Mouse (Mus musculus): ENCODE results near the gene Dusp16. TPM values are rescaled to one million over a fixed set of nuclear protein-coding genes. Genes with fewer than 3 reads are reported as not detected.
"Not testable (repeated sequence)": the region's sequence is repeated elsewhere in the genome, so short reads cannot be mapped to it uniquely, and the experiment has no call there.

Dusp16 gene
- polyA plus RNA-seq, 1 experiment from 2014 or later = 8.6 TPM

GRCm38 (mm10) chr6:134685515-134685914, 106.9 kb downstream of the Dusp16 start:
- DNase-seq (ENCODE audit: low spot score) (no peak), ATAC-seq (ENCODE audit: low FRiP score, low TSS enrichment) (no peak)
- no peaks in the 10 kb centered on the region; the same call in 1 of the 2 replicates for H3K36me3 ChIP-seq (ENCODE audit: control insufficient read depth, insufficient read depth, low read length)
- H3K27me3 ChIP-seq (ENCODE audit: control insufficient read depth, insufficient read depth, low read length) = no peaks in the 10 kb centered on the region
- H3K9me3 ChIP-seq (ENCODE audit: control insufficient read depth, low read length) = no peaks in the 10 kb centered on the region
- H3K27ac ChIP-seq (replicated peaks) = no peak overlapping the region
- H3K9ac ChIP-seq (ENCODE audit: low read length) = no peak overlapping the region
- TF ChIP-seq CTCF (IDR thresholded peaks at IDR 0.05; ENCODE audit: low read depth) (no peak), EP300 (optimal IDR thresholded peaks at IDR 0.05) (no peak)
- no peak overlapping the region for H3K4me2 ChIP-seq (replicated peaks; ENCODE audit: low read depth)
- H3K4me3 ChIP-seq (ENCODE audit: low read depth, low read length) = no peak overlapping the region
- WGBS = 84% methylated on average over 6 of the region's 6 CpGs
- H3K4me1 ChIP-seq (replicated peaks; ENCODE audit: control insufficient read depth, insufficient read depth) = no peaks in the 10 kb centered on the region

- Histone ChIP-seq H3K4me2 (replicated peaks; ENCODE audit: low read depth) (no peak overlapping the region), H3K27ac (replicated peaks) (no peak overlapping the region), H3K4me3 (ENCODE audit: low read depth, low read length) (no peak overlapping the region), H3K36me3 (ENCODE audit: control insufficient read depth, insufficient read depth, low read length) (no peaks in the 10 kb centered on the region; the same call in 1 of the 2 replicates), H3K9me3 (ENCODE audit: control insufficient read depth, low read length) (no peaks in the 10 kb centered on the region), H3K9ac (ENCODE audit: low read length) (no peak overlapping the region), H3K4me1 (replicated peaks; ENCODE audit: control insufficient read depth, insufficient read depth) (no peaks in the 10 kb centered on the region), H3K27me3 (ENCODE audit: control insufficient read depth, insufficient read depth, low read length) (no peaks in the 10 kb centered on the region)
- TF ChIP-seq CTCF (IDR thresholded peaks at IDR 0.05; ENCODE audit: low read depth) (no peak), EP300 (optimal IDR thresholded peaks at IDR 0.05) (no peak)
- 62% methylated on average over 2 of the region's 2 CpGs for WGBS
- ATAC-seq (ENCODE audit: low FRiP score, low TSS enrichment) = no peak
- DNase-seq (ENCODE audit: low spot score) = no peak
Measured at GRCm38 (mm10) chr6:134685040-134685439, 107.4 kb downstream of the Dusp16 start.

GRCm38 (mm10) chr6:134684354-134684915, 108.0 kb downstream of the Dusp16 start:
- no peak for TF ChIP-seq CTCF (IDR thresholded peaks at IDR 0.05; ENCODE audit: low read depth)
- no peak for TF ChIP-seq EP300 (optimal IDR thresholded peaks at IDR 0.05)
- DNase-seq (ENCODE audit: low spot score) (no peak), ATAC-seq (ENCODE audit: low FRiP score, low TSS enrichment) (no peak)
- Histone ChIP-seq H3K27me3 (ENCODE audit: control insufficient read depth, insufficient read depth, low read length) (no peaks in the 10 kb centered on the region), H3K4me3 (ENCODE audit: low read depth, low read length) (no peak overlapping the region), H3K4me2 (replicated peaks; ENCODE audit: low read depth) (no peak overlapping the region), H3K9me3 (ENCODE audit: control insufficient read depth, low read length) (no peaks in the 10 kb centered on the region), H3K36me3 (ENCODE audit: control insufficient read depth, insufficient read depth, low read length) (no peaks in the 10 kb centered on the region; the same call in 1 of the 2 replicates), H3K9ac (ENCODE audit: low read length) (no peak overlapping the region), H3K27ac (replicated peaks) (no peak overlapping the region), H3K4me1 (replicated peaks; ENCODE audit: control insufficient read depth, insufficient read depth) (no peaks in the 10 kb centered on the region)
- WGBS = 69% methylated on average over 6 of the region's 6 CpGs

GRCm38 (mm10) chr6:134679330-134679729, 113.1 kb downstream of the Dusp16 start:
- H3K27ac ChIP-seq (replicated peaks); H3K27me3 ChIP-seq (ENCODE audit: control insufficient read depth, insufficient read depth, low read length); ATAC-seq (ENCODE audit: low FRiP score, low TSS enrichment); H3K4me1 ChIP-seq (replicated peaks; ENCODE audit: control insufficient read depth, insufficient read depth); H3K4me2 ChIP-seq (replicated peaks; ENCODE audit: low read depth); H3K36me3 ChIP-seq (ENCODE audit: control insufficient read depth, insufficient read depth, low read length); H3K9me3 ChIP-seq (ENCODE audit: control insufficient read depth, low read length); H3K9ac ChIP-seq (ENCODE audit: low read length); H3K4me3 ChIP-seq (ENCODE audit: low read depth, low read length); DNase-seq (ENCODE audit: low spot score): not testable (repeated sequence)
- WGBS = 81% methylated on average over 4 of the region's 4 CpGs

GRCm38 (mm10) chr6:134678037-134678436, 114.4 kb downstream of the Dusp16 start:
- Histone ChIP-seq H3K4me2 (replicated peaks; ENCODE audit: low read depth) (no peak overlapping the region), H3K4me3 (ENCODE audit: low read depth, low read length) (no peak overlapping the region), H3K36me3 (ENCODE audit: control insufficient read depth, insufficient read depth, low read length) (no peaks in the 10 kb centered on the region), H3K4me1 (replicated peaks; ENCODE audit: control insufficient read depth, insufficient read depth) (no peaks in the 10 kb centered on the region), H3K27ac (replicated peaks) (no peak overlapping the region), H3K27me3 (ENCODE audit: control insufficient read depth, insufficient read depth, low read length) (no peaks in the 10 kb centered on the region), H3K9me3 (ENCODE audit: control insufficient read depth, low read length) (no peaks in the 10 kb centered on the region), H3K9ac (ENCODE audit: low read length) (no peak overlapping the region)
- DNase-seq (ENCODE audit: low spot score) (no peak), ATAC-seq (ENCODE audit: low FRiP score, low TSS enrichment) (peak; percentile 53; the same call in 1 of the 2 replicates)
- WGBS = 61% methylated on average over 3 of the region's 3 CpGs
- TF ChIP-seq EP300 (optimal IDR thresholded peaks at IDR 0.05) (no peak), CTCF (IDR thresholded peaks at IDR 0.05; ENCODE audit: low read depth) (no peak)

- Histone ChIP-seq H3K4me2 (replicated peaks; ENCODE audit: low read depth) (no peak overlapping the region), H3K4me3 (ENCODE audit: low read depth, low read length) (no peak overlapping the region), H3K27ac (replicated peaks) (no peak overlapping the region), H3K9ac (ENCODE audit: low read length) (no peak overlapping the region), H3K27me3 (ENCODE audit: control insufficient read depth, insufficient read depth, low read length) (no peaks in the 10 kb centered on the region), H3K9me3 (ENCODE audit: control insufficient read depth, low read length) (no peaks in the 10 kb centered on the region), H3K36me3 (ENCODE audit: control insufficient read depth, insufficient read depth, low read length) (no peaks in the 10 kb centered on the region), H3K4me1 (replicated peaks; ENCODE audit: control insufficient read depth, insufficient read depth) (no peaks in the 10 kb centered on the region)
- whole genome bisulfite sequencing = 58% methylated on average over 4 of the region's 4 CpGs
- ATAC-seq (ENCODE audit: low FRiP score, low TSS enrichment) (no peak), DNase-seq (ENCODE audit: low spot score) (no peak)
- TF ChIP-seq CTCF (IDR thresholded peaks at IDR 0.05; ENCODE audit: low read depth) = no peak
- TF ChIP-seq EP300 (optimal IDR thresholded peaks at IDR 0.05) = no peak
Measured at GRCm38 (mm10) chr6:134677504-134677903, 114.9 kb downstream of the Dusp16 start.

GRCm38 (mm10) chr6:134673712-134674111, 118.7 kb downstream of the Dusp16 start:
- H3K27ac ChIP-seq (replicated peaks); DNase-seq (ENCODE audit: low spot score); H3K9ac ChIP-seq (ENCODE audit: low read length); H3K9me3 ChIP-seq (ENCODE audit: control insufficient read depth, low read length); H3K27me3 ChIP-seq (ENCODE audit: control insufficient read depth, insufficient read depth, low read length); H3K4me3 ChIP-seq (ENCODE audit: low read depth, low read length); H3K4me1 ChIP-seq (replicated peaks; ENCODE audit: control insufficient read depth, insufficient read depth); ATAC-seq (ENCODE audit: low FRiP score, low TSS enrichment); H3K4me2 ChIP-seq (replicated peaks; ENCODE audit: low read depth); H3K36me3 ChIP-seq (ENCODE audit: control insufficient read depth, insufficient read depth, low read length): not testable (repeated sequence)
- WGBS = 87% methylated on average over 8 of the region's 8 CpGs

Measured in stomach, postnatal 0 days (tissue).